Mouse (Mus musculus): Measurements from ENCODE around the gene Map2k1. TPM values are rescaled to one million over a fixed set of nuclear protein-coding genes. Genes with fewer than 3 reads are reported as not detected.

Map2k1 gene
- total and polyA plus RNA-seq, 2 experiments from 2014 or later, result 77.9 to 99.5 TPM

- H3K27ac ChIP-seq, result peak overlapping the region; percentile 81
- ATAC-seq, result no peak
- WGBS, result under 1% methylated on average over 16 of the region's 16 CpGs
- H3K4me1 ChIP-seq (ENCODE audit: insufficient read depth, low read length), result 0 out of 2 replicates have a peak, but pooled peaks cover 9% of the 10 kb centered on the region
- no peaks in the 10 kb centered on the region for H3K36me3 ChIP-seq (ENCODE audit: insufficient read depth, low read length)
- DNase-seq (ENCODE audit: low spot score), result peak; percentile 28
- H3K27me3 ChIP-seq (ENCODE audit: insufficient read depth, low read length), result no peaks in the 10 kb centered on the region
- peak overlapping the region; percentile 70 for H3K9ac ChIP-seq (replicated peaks; ENCODE audit: low read length)
- H3K4me3 ChIP-seq (ENCODE audit: low read length), result peak overlapping the region; percentile 96
- TF ChIP-seq CTCF (IDR thresholded peaks at IDR 0.05; ENCODE audit: low read depth), result peak; percentile 35; the same call in 1 of the 2 replicates
- peak overlapping the region; percentile 94 for H3K4me2 ChIP-seq (ENCODE audit: low read depth, low read length)
- no peaks in the 10 kb centered on the region for H3K9me3 ChIP-seq (ENCODE audit: low read length)
Measured at GRCm38 (mm10) chr9:64252591-64253020, 825 bp downstream of the Map2k1 start.

- no peak overlapping the region for H3K9ac ChIP-seq (replicated peaks; ENCODE audit: low read length)
- no peak overlapping the region for H3K27ac ChIP-seq
- no peaks in the 10 kb centered on the region for H3K27me3 ChIP-seq (ENCODE audit: insufficient read depth, low read length)
- TF ChIP-seq CTCF (IDR thresholded peaks at IDR 0.05; ENCODE audit: low read depth), result no peak
- no peak for ATAC-seq
- 0 out of 2 replicates have a peak, but pooled peaks cover 9% of the 10 kb centered on the region for H3K4me1 ChIP-seq (ENCODE audit: insufficient read depth, low read length)
- H3K36me3 ChIP-seq (ENCODE audit: insufficient read depth, low read length), result no peaks in the 10 kb centered on the region
- no peak overlapping the region for H3K4me2 ChIP-seq (ENCODE audit: low read depth, low read length)
- no peak for DNase-seq (ENCODE audit: low spot score)
- no peaks in the 10 kb centered on the region for H3K9me3 ChIP-seq (ENCODE audit: low read length)
- no peak overlapping the region for H3K4me3 ChIP-seq (ENCODE audit: low read length)
Measured at GRCm38 (mm10) chr9:64250111-64250730, 3.2 kb downstream of the Map2k1 start.

- no peaks in the 10 kb centered on the region for H3K27me3 ChIP-seq (ENCODE audit: insufficient read depth, low read length)
- ATAC-seq, result no peak
- 80% methylated on average over 1 of the region's 1 CpGs for WGBS
- H3K4me1 ChIP-seq (ENCODE audit: insufficient read depth, low read length), result 0 out of 2 replicates have a peak, but pooled peaks cover 9% of the 10 kb centered on the region
- H3K36me3 ChIP-seq (ENCODE audit: insufficient read depth, low read length), result no peaks in the 10 kb centered on the region
- DNase-seq (ENCODE audit: low spot score), result no peak
- H3K27ac ChIP-seq, result no peak overlapping the region
- no peak overlapping the region for H3K4me2 ChIP-seq (ENCODE audit: low read depth, low read length)
- H3K4me3 ChIP-seq (ENCODE audit: low read length), result no peak overlapping the region
- H3K9me3 ChIP-seq (ENCODE audit: low read length), result no peaks in the 10 kb centered on the region
- no peak overlapping the region for H3K9ac ChIP-seq (replicated peaks; ENCODE audit: low read length)
- TF ChIP-seq CTCF (IDR thresholded peaks at IDR 0.05; ENCODE audit: low read depth), result no peak
Measured at GRCm38 (mm10) chr9:64249371-64249770, 4.1 kb downstream of the Map2k1 start.

DNA sequence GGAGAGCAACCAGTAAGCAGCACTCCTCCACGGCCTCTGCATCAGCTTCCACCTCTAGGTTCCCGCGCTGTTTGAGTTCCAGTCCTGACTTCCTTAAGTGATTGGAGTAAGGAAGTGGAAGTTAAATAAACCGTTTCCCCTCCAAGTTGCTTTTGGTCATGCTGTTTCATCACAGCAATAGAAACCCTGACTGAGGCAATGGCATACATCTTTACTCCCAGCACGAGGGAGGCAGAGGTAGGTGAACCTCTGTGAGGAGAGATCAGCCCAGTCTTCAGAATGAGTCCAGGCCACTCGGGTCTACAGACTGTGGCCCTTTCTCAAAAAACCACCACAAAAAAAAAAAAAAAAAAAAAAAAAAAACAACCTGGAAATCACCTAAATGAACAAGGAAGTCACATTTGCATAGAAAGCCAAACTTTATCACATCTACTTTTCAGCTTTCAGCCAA lies 11.0 kb downstream of the Map2k1 start:
- DNase-seq (ENCODE audit: low spot score) (no peak), ATAC-seq (no peak)
- Histone ChIP-seq H3K4me3 (ENCODE audit: low read length) (no peak overlapping the region), H3K27ac (no peak overlapping the region), H3K9ac (replicated peaks; ENCODE audit: low read length) (no peak overlapping the region), H3K4me1 (ENCODE audit: insufficient read depth, low read length) (no peaks in the 10 kb centered on the region), H3K27me3 (ENCODE audit: insufficient read depth, low read length) (no peaks in the 10 kb centered on the region), H3K36me3 (ENCODE audit: insufficient read depth, low read length) (no peaks in the 10 kb centered on the region), H3K4me2 (ENCODE audit: low read depth, low read length) (no peak overlapping the region), H3K9me3 (ENCODE audit: low read length) (no peaks in the 10 kb centered on the region)
- WGBS, result 77% methylated on average over 6 of the region's 6 CpGs
- no peak for TF ChIP-seq CTCF (IDR thresholded peaks at IDR 0.05; ENCODE audit: low read depth)

DNA sequence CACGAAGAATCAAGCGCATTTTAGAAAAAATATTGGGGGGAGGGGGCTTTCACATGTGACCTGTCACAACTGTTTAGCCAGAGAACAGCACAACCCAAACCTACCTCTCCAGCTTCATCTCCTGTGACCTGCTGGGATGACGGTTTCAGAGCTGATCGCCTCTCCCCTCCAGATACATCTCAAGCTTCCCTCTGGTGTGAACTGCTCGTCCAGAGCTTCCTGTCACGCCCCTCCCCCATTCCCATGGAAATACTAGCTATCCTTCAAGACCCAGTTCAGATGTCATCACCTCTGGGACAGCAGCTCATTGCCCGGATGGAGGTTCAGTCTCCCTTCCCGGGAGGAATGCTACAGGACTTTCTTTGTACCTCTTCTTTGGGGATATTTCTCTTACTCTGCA lies 12.8 kb downstream of the Map2k1 start:
- Histone ChIP-seq H3K27ac (no peak overlapping the region), H3K36me3 (ENCODE audit: insufficient read depth, low read length) (no peaks in the 10 kb centered on the region), H3K27me3 (ENCODE audit: insufficient read depth, low read length) (no peaks in the 10 kb centered on the region), H3K4me2 (ENCODE audit: low read depth, low read length) (no peak overlapping the region), H3K9ac (replicated peaks; ENCODE audit: low read length) (no peak overlapping the region), H3K4me3 (ENCODE audit: low read length) (no peak overlapping the region), H3K4me1 (ENCODE audit: insufficient read depth, low read length) (no peaks in the 10 kb centered on the region), H3K9me3 (ENCODE audit: low read length) (no peaks in the 10 kb centered on the region)
- DNase-seq (ENCODE audit: low spot score) (no peak), ATAC-seq (no peak)
- WGBS, result 59% methylated on average over 8 of the region's 8 CpGs
- TF ChIP-seq CTCF (IDR thresholded peaks at IDR 0.05; ENCODE audit: low read depth), result no peak

- ATAC-seq (no peak), DNase-seq (ENCODE audit: low spot score) (no peak)
- WGBS, result 53% methylated on average over 2 of the region's 2 CpGs
- H3K36me3 ChIP-seq (ENCODE audit: insufficient read depth, low read length), result no peaks in the 10 kb centered on the region
- H3K27ac ChIP-seq, result no peak overlapping the region
- no peaks in the 10 kb centered on the region for H3K27me3 ChIP-seq (ENCODE audit: insufficient read depth, low read length)
- no peaks in the 10 kb centered on the region for H3K4me1 ChIP-seq (ENCODE audit: insufficient read depth, low read length)
- H3K9ac ChIP-seq (replicated peaks; ENCODE audit: low read length), result no peak overlapping the region
- no peak overlapping the region for H3K4me2 ChIP-seq (ENCODE audit: low read depth, low read length)
- H3K4me3 ChIP-seq (ENCODE audit: low read length), result no peak overlapping the region
- no peak for TF ChIP-seq CTCF (IDR thresholded peaks at IDR 0.05; ENCODE audit: low read depth)
- no peaks in the 10 kb centered on the region for H3K9me3 ChIP-seq (ENCODE audit: low read length)
Measured at GRCm38 (mm10) chr9:64240116-64240515, 13.3 kb downstream of the Map2k1 start.

DNA sequence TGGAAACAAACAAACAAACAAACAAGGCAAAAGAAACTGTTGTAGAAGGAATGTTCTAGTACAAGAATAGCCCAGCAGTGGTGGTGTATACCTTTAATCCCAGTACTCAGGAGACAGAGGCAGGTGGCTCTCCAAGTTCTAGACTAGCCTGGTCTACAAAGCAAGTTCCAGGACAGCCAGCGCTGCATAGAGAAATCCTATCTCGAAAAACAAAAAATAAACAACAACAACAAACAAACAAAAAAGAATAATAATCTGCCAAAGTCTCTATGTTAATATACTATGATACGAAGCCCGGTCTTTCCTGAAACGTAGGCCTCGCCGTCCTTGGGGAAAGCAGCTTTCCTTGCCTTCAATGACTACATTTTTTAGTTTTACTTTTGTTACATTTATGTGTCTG lies 17.4 kb downstream of the Map2k1 start:
- Histone ChIP-seq H3K9ac (replicated peaks; ENCODE audit: low read length) (no peak overlapping the region), H3K36me3 (ENCODE audit: insufficient read depth, low read length) (no peaks in the 10 kb centered on the region), H3K4me2 (ENCODE audit: low read depth, low read length) (no peak overlapping the region), H3K9me3 (ENCODE audit: low read length) (no peaks in the 10 kb centered on the region), H3K27ac (no peak overlapping the region), H3K4me3 (ENCODE audit: low read length) (no peak overlapping the region), H3K27me3 (ENCODE audit: insufficient read depth, low read length) (no peaks in the 10 kb centered on the region), H3K4me1 (ENCODE audit: insufficient read depth, low read length) (peaks cover 16% of the 10 kb centered on the region)
- DNase-seq (ENCODE audit: low spot score) (no peak), ATAC-seq (no peak)
- no peak for TF ChIP-seq CTCF (IDR thresholded peaks at IDR 0.05; ENCODE audit: low read depth)
- WGBS, result 96% methylated on average over 7 of the region's 7 CpGs

Data from hindbrain, postnatal 0 days (tissue).